Mouse (Mus musculus): ENCODE measurements at regions not wholly inside any gene's neighbourhood (a gene's known extent, or its start where the extent isn't known, plus 50 kb on each side); places are given as distances from the start of the nearest gene placed in this dataset.
"Not testable (repeated sequence)": the region's sequence is repeated elsewhere in the genome, so short reads cannot be mapped to it uniquely, and the experiment has no call there.

DNA sequence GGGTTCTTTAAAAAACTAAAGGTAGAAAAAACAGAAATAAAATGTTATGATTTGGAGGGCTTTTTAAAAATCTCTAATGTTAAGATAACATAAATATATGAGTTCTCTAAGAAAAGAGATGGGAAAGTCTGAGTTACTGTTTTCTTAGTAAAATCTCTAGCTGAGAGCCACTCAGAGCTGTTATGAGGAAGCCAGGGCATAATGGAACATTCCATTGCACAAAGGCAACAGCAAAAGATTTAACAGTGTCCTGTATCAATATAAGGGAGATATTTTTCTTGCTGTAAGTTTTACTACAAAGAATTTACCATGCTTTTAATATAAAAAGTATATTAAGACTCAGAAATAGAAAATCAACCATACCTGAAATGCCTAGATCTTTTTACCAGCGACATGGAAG is 82.9 kb upstream of the Rfc3 start:
- no peak for TF ChIP-seq CTCF (conservative IDR thresholded peaks at IDR 0.05)
- Histone ChIP-seq H3K4me3 (no peak overlapping the region), H3K27ac (no peak overlapping the region)
- no peak for DNase-seq (ENCODE audit: low spot score in 2 of 2)

DNA sequence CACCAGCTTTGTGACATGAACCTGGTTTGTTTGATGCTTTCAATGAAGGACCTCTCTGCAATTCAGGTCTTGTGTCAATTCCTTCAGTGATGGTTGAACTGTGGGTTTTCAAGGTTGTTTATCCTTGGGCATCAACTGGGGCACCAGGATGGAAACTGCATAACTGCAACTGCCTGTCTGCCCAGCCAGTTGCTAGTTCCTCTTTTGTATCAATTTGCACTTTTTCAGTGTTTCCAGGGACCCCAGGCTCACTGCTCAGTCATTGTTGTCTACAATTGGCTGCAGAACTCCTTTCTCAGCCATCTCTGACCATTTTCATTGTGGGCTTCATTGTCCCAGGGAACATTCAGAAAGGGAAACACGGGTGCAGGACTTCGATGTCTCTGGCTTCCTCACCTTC is 74.6 kb upstream of the Rfc3 start:
- TF ChIP-seq CTCF (conservative IDR thresholded peaks at IDR 0.05) = no peak

DNA sequence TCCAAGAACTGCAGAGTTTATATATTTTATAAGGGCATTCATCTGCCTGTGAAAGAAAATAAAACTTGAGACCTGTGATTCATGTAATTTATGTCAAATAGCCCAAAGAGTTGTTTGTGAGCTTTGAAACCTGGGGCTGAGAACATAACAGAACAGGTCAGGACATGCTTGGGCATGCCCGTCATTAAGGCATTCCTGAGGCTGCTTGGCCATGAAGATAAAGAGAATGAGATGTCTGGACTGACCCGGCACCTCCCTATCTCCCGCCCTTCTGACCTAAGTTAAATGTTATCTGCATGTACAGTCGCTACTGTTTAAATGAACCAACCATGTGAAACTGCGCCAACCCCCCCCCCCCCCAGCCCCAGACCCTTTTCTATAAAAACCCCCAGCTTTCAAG is 73.4 kb upstream of the Rfc3 start:
- not testable (repeated sequence) for H3K27ac ChIP-seq; H3K4me3 ChIP-seq; DNase-seq (ENCODE audit: low spot score in 2 of 2)

More for the DNA sequence above, 74.6 kb upstream of the Rfc3 start:
- no peak for DNase-seq (ENCODE audit: low spot score in 2 of 2)
- no peak overlapping the region for H3K4me3 ChIP-seq
- no peak overlapping the region for H3K27ac ChIP-seq

DNA sequence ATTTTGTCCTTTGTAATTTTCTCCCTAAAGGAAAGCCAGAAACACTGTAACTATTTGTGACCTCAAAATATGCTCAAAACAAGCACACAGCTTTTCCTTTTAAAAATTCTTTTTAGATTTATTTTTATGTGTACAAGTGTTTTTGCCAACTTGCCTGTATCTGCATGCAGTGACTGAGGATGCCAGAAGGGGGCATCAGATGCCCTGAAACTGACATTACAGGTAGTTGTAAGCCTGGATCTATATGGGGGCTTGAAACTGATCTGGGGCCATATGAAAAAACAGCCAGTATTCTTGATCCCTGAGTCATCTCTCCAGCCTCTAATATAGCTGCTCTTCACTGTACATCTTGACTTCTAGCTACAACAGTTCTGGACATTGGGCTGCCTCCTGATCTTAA is 71.4 kb upstream of the Rfc3 start:
- peak; percentile 25 for TF ChIP-seq CTCF (conservative IDR thresholded peaks at IDR 0.05)

DNA sequence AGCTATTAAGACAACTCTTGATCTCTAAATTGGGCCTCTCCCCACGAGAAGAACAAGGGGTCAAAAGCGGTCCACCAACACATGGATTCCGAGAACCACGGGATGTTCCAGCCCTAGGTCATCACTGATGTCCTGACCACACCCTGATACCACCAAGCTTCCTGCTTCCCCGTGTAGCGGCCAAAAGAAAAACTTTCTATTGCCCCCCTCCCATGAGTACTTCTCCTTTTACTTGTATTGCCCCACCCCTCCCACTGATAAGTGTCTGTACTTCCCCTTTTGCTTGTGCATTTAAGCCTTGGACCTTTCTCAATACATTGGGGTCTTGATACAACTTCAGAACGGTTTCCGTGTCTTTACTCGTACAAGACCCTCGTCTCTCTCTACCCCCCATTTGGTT is 68.7 kb upstream of the Rfc3 start:
- not testable (repeated sequence) for H3K27ac ChIP-seq; DNase-seq (ENCODE audit: low spot score in 2 of 2)

More for the DNA sequence above, 71.4 kb upstream of the Rfc3 start:
- no peak overlapping the region for H3K4me3 ChIP-seq
- no peak overlapping the region for H3K27ac ChIP-seq
- no peak for DNase-seq (ENCODE audit: low spot score in 2 of 2)

DNA sequence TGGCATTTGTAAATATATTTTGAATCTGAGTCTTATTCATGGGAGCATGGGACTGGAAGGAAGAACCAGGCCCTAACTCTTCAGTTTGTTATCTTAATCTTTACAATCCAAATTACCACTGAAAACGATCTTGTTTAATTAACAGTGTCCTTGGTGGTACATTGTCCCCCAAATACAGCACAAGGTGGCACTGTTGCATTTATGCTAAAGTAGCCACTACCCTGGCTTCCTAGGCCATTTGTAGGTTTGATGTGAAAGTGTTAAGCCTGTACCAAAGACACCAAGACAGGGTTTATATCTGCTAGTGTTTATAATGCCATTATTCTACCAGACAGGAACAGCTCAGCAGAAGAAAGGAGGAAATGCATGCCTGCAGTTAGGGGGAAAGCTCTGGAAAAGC is 66.9 kb upstream of the Rfc3 start:
- Histone ChIP-seq H3K4me3 (no peak overlapping the region), H3K27ac (no peak overlapping the region)
- TF ChIP-seq CTCF (conservative IDR thresholded peaks at IDR 0.05) = no peak
- DNase-seq (ENCODE audit: low spot score in 2 of 2) = no peak

More for the DNA sequence above, 68.7 kb upstream of the Rfc3 start:
- H3K4me3 ChIP-seq = not testable (repeated sequence)

DNA sequence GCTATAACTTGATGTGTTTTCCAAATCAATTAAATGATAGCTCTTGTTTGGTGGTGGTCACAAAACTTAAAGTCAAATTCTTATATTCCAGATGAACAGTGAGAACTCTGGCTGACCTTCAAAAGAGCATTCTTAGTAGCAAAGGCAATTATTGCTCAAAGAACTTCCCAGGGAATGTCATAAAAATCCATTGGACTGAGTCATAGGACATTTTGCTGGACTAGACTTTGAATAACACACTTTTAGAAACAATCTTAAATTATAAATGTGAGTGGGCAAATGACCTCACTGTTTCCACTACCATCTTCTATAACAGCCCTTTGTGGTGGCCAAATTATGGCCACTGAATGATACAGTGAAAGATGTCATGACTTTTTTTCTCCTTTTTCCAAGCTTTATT is 54.2 kb upstream of the Rfc3 start:
- no peak for TF ChIP-seq CTCF (conservative IDR thresholded peaks at IDR 0.05)
- no peak for DNase-seq (ENCODE audit: low spot score in 2 of 2)
- Histone ChIP-seq H3K4me3 (no peak overlapping the region), H3K27ac (no peak overlapping the region)

DNA sequence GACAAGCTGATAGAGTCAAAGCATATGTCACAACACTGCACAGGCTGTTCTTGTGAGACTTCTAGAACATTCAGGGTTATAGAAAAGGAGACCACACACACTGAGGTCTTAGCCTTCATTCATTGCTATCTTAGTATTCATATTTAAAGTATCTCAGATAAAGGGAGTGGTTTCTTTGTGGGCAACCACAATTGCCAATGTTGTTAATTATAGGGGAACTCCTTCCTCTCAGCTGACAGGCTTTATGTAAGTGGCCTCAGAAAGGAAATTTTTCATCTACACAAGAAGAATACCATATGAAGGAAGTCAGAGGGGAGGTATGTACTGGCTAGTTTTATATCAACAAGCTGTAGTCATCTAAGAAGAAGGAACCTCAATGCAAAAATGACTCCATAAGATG is 53.0 kb upstream of the Rfc3 start:
- TF ChIP-seq CTCF (conservative IDR thresholded peaks at IDR 0.05) = no peak
- no peak overlapping the region for H3K27ac ChIP-seq
- H3K4me3 ChIP-seq = no peak overlapping the region
- no peak for DNase-seq (ENCODE audit: low spot score in 2 of 2)

Data from layer of hippocampus, adult 2 months (tissue).